Mouse (Mus musculus) v-Abl transformed pro-B cells (cell line): ENCODE measurements around the gene Ppp1r36.

ENCODE experiments used
- in situ Hi-C, 2 experiments: fragments of 400-800 bp; cut with MboI; formaldehyde crosslinking; loops; one replicate each; pipeline ENCODE4 v1.15.1; 2025; ENCODE audit not compliant: unreplicated experiment in 2 of 2

Ppp1r36 gene

DNA sequence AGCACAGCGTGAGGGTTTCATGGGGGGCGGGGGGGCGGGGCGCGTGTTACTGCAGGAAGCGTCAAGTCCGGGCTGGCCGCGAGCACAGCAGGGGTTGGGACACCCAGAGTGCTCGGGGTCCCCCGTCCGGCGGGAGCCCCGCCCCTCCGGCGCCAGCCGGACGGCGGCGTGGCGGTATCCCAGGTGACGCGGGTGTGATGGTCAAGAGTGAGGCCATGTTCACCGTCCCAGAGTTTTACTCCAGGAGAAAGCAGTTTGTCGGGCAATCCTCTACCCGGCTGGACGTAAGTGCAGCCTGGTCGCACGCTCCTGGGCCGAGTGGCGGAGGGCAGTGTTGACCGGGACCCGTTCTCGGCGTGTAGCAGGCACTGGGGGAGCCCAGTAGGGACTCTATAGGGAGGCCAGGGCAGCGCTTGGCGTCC is at the start of gene Ppp1r36:
Gene Ppp1r36, plus strand, starts transcription at position 106 of the 422 bp plus-strand sequence.
- in situ Hi-C loops = no loop called here

DNA sequence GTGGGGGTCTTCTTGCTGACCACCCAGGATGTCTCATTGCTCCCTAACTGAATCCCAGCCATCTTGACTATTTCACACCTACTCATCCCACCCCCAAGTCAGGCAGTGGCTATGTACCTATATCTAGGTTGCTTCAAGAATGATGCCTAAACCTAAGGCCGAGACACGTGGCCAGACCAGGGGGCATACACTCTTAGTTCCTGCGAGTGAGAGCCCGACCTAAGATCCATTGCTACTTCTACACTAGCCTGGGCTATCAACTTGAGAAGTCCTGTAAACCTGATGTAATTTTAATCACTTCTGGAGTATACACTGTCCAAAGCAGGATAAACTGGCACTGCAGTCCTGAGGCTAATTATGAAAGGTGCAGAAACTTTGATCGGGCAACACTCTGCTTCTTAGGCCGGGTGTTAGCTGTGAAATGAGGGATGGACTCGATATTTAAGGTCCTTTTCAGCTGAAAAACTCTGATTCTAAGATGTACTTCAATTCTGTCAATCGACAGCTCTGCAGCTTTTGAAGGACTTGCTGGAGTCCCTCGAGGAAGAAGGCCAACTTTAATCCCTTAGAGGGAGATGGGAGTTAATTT is 49.0 kb upstream of the Ppp1r36 start:
- in situ Hi-C loops = loop anchor here (10.0 to 25.0 kb wide), 5 partner anchors 594 to 1169 kb away; partner anchors contain the start of gene Max (in 1 of the 2)

DNA sequence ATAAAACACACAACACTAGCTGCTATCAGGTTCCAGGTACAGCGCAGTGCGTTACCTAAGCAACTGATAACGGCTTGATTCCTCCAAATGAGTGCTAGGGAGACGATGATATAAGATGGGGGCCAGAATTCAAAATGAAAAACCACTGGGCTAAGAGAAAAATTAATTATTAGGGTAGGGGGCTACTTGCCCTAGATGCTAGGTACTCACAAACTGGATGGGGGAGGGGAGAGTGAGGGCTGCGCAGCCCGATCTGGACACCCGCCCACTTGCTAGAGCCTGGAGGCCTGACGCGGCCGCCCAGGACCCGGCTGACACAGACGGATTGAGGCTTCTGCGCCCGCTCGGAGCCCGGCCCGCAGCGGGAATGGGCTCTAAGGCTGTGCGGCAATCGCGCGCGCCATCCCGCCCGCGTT is 48.5 kb upstream of the Ppp1r36 start:
- in situ Hi-C loops = loop anchor here (10.0 to 25.0 kb wide), 5 partner anchors 594 to 1169 kb away; partner anchors contain the start of gene Max (in 1 of the 2)

DNA sequence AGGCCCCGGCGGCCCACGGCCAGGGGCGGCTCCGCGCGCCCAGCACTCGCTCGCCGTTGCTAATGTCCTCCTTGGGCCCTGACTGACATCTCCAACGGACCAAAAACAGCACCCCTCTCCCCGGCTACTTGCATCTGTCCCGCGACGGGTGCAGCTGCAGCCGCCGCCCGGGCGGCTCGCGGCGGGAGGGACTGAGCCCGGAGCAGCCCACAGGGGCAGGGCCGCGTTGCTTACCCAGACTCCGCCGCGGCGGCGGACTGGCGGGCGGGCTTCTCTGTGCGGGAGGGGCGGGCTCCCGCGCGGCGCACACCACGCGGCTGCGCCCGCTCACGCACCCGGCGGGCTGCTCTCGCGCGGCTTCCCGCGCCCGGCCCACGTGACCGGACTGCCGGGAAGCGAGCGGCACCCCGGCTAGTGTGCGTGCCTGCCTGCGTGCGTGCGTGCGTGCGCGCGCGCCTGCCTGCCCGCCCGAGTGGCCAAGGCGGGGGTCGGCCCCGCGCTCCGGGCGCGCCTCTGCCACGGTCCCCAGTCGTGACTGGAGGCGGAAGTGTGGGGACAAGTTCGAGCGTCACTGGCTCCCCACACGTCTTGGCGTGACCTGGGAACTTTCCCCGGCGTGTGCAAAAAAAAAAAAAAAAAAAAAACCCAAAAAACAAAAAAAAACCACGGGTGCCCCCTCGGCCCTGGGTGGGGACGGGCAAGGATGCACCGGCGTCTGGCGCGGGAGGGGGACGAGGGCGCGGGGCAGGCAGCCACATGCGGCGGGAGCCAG is 47.9 kb upstream of the Ppp1r36 start, which contains the start of gene Zbtb25:
Gene Zbtb25, minus strand, starts transcription at position 397 of the 772 bp plus-strand sequence.
- in situ Hi-C loops = loop anchor here (10.0 to 25.0 kb wide), 5 partner anchors 593 to 1168 kb away; partner anchors contain the start of gene Max (in 1 of the 2)

DNA sequence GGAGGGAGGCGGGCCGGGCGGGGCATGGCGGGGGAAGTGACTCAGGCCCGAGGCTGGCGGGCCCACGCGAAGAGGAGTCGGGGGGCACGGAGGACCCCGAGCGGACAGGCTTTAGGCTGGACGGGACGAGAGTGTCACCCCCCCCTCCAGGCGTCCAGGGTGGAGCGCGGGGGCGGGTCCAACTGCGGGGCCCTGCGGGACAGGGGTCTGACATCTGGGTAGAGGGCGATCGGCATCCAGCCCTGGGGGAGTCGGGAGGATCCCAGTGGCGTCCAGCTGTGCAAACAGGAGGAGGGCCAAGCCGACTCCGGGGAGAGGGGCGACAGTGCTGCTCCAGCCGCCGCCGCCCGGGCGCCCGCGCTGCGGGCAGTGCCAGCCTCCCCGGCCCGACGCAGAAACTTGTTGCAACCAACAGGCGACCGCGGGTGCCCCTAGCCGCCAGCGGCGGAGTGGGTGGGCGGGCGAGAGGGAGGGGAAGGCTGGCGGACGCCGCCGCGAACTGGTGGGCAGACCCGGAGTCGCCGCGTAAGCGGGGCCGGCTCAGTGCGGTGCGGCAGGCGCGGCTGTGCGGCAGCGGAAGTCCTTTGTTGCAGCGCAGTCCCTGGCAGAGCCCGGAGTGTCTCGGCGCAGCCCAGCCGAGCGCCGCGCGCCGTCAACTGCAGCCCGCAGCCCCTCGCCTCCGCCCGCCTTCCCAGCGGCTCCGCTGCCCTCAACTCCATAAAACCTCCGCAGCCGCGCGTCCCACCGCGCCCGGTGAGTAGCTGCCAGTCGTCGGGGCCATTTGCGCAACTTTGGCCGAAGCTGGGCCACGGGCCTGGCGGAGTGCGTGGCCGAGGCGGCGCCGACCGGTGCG is 47.1 kb upstream of the Ppp1r36 start, which contains the start of gene Zbtb1:
Gene Zbtb1, plus strand, starts transcription at position 289 of the 853 bp plus-strand sequence.
- in situ Hi-C loops = loop anchor here (10.0 to 25.0 kb wide), 5 partner anchors 592 to 1167 kb away; partner anchors contain the start of gene Max (in 1 of the 2)

DNA sequence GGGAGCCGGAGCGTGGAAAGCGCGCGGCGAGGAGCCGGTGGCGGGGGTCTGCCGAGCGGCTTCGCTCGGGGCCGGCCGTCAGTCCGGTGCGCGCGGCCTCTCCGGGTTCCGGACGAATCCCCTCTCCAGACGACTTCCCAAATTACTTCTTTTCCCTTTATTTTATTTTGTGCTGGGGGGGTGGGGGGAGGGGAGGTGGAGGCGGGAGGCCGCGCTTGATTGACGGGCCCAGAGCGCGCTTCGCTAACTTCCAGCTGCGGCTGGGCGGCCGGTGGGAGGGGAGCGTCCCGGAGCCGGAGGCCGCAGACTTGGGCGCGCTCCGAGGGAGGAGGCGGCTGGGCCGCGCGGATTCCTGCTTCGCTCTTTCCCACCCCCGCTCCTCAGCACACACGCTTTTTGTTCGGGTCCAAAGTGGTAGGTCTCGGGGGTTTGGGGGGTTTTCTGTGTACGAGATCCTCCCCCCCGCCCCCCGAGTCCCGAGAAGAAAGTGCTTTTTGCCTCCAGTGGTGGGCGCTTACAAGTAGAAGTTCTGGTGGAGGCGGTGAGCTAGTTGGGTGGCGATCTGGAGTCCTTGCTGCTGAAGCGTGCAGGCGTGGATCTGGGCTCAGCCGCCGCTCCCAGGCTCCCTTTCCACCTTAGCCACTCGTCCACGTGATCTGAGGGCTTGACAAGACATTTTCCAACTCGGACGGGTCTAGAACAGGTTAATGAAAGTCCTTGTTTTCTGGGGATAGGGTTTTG is 46.3 kb upstream of the Ppp1r36 start:
- in situ Hi-C loops = loop anchor here (25.0 kb wide), 4 partner anchors 591 to 1166 kb away; partner anchors contain the start of gene Max (in 1 of the 2)

DNA sequence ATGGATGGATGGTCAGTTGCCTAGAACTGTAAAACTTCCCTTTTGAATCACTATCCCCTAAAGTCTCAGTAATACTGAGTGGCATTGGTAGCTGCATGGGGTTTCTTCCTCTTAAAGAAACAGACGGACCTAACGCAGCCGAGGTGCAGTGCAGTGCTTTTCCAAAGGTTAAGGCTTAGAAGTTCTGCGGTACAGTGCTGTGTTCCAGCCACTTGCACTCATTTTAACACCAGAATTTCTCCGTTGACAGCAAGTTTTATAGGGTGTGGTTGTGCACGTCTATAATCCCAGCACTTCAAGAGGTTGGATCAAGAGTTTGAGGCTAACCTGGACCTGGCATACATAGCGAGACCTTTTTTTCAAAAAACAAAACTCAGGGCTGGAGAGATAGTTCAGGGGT is 45.3 kb upstream of the Ppp1r36 start:
- in situ Hi-C loops = loop anchor here (25.0 kb wide), 4 partner anchors 590 to 1165 kb away; partner anchors contain the start of gene Max (in 1 of the 2)

DNA sequence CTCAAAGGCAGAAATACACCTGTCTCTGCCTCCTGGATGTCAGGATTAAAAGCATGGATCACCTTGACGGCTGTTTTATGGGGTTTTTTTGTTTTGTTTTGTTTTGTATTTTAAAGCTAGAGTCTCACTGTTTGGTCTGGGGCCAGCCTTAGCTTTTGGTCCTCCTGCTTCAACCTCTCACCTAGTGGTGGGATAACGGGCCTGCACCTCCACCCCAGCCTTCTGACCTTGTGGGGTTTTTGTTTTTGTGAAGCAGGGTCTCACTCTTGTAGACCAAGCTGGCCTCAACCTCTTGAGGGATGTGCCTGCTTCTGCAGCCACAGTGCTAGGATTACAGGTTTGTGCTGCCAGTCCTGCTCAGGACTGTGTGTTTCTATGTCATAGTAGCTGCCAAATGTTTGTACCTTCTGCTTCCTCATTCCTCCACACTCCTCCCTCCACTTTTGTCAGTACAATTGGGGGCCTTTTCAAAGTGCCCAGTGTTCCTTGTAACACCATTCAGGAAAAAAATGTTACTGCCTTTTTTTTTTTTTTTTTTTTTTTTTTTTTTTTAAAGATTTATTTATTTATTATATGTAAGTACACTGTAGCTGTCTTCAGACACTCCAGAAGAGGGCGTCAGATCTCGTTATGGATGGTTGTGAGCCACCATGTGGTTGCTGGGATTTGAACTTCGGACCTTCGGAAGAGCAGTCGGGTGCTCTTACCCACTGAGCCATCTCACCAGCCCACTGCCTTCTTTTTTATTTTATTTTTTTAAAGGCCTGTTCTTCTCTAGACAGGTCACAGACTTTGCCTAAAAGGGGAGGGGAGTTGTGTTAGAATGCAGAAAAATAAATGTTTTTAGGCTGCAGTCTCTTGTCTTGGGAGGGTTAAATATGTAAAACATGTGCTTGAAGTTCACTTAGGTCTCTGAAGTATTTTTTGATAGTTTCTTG is 44.2 kb upstream of the Ppp1r36 start:
- in situ Hi-C loops = loop anchor here (25.0 kb wide), 4 partner anchors 589 to 1164 kb away; partner anchors contain the start of gene Max (in 1 of the 2)

DNA sequence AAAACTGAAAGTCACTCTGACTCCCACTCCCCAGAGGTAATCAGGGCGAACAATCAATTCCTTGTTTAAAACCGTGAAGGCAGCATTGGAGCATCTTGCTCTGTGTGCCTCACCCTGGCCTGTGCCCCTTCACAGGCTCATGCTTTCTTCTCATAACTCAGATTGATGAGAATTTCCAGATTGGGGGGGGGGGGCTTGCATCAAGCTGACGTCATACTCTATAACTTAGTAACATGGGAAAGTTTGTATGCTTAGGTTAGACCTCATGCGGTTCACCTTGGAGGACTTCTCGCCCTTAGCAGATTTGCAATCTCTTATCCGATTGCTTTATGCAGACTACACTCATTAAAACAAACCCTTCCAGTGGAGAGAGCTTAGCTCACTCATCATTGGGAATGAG is 43.3 kb upstream of the Ppp1r36 start:
- in situ Hi-C loops = loop anchor here (25.0 kb wide), 4 partner anchors 588 to 1163 kb away; partner anchors contain the start of gene Max (in 1 of the 2)

DNA sequence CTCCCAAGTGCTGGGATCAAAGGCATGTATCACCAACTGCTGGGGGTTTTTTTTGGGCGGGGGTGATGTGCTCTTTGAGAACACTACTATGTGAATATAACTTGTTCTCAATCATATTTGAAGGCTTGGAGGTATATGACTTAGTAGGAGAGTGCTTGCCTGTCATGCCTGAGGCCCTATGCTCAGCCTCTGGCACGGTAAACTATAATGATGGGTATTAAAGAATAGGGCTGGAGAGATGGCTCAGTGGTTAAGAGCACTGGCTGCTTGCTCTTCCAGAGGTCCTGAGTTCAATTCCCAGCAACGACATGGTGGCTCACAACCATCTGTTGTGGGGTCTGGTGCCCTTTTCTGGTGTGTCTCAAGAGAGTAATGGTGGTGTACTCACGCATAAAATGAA is 42.4 kb upstream of the Ppp1r36 start:
- in situ Hi-C loops = loop anchor here (5.0 to 25.0 kb wide), 5 partner anchors 33 to 1162 kb away; partner anchors contain the start of gene Max (in 1 of the 2)

DNA sequence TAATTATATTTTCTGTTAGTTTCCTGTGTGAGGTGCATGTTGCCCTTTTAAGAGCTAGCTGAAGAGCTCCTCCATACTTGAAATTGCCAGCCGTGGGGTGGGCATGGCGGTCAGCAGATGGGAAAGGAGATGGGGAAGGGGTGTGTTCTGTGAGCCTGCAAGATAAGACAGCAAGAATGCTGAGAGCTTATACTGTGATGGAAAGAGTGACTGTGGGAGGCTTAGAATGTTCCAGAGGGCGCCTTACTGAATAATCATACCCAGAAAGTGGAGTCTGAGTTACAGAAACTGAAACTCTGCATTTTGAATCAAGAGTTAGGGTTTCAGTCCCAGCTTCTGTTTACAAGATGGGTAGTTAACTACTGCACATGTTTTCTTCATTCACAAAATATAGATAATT is 41.8 kb upstream of the Ppp1r36 start:
- in situ Hi-C loops = loop anchor here in 1 of 2 experiments (5.0 kb wide), 1 partner anchor 33 kb away; no protein-coding TSS in a partner anchor

DNA sequence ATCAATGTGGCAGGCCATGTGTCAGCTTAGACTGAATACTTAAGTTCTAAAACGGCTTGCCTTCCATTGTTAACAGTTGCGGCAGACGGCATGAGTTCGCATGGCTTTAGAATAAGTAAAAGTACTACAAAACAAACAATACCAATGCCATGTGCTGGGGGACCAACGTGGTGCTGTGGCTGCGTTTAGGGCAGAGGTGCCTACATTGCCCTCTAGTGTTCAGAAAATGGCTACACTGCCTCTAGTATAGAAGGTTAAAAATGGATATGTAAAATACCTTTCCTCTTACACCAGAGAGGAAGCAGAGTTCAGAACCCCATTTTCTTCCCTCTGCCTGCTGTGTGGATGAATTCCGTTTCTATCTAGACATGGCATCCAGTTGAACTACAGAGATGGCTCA is 40.7 kb upstream of the Ppp1r36 start:
- in situ Hi-C loops = loop anchor here in 1 of 2 experiments (5.0 kb wide), 1 partner anchor 34 kb away; no protein-coding TSS in a partner anchor

DNA sequence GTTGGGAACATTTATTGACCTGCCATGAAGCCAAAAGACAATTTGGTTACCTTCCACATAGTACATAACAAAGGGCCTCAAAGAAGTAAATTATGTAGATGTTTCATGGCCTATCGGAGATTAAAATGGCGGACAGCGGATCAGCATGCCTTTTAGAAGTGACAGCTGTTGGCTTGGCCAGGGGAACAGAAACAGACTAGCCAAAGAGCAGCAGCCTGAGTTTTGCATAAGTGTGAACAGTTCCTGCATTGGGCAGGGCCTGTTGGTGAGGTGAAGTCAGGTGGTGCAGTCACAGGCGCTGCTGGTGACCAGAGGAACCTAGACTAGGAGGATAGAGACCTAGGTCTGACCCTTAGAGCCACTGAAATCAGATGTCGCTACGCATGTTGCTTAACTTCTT is 40.3 kb upstream of the Ppp1r36 start:
- in situ Hi-C loops = loop anchor here in 1 of 2 experiments (5.0 kb wide), 1 partner anchor 35 kb away; no protein-coding TSS in a partner anchor

DNA sequence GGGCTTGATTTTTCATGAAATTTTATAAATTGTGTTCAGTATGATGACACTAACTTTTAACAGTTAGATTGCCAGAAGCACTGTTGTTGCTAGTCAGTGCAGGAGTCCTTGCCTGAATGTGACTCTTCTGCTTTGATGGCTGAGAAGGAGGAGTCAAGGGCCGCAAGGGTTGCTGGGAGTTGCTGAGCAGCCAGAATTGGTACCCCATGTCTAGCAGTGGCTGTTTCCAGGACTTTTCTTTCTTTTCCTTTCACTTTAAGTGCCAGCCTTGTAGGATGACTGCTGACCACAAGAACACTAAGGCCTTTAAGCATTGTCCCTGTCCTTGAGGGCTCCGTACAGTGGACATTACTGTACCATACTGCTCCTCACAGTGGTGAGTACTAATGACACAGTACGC is 39.6 kb upstream of the Ppp1r36 start:
- in situ Hi-C loops = loop anchor here in 1 of 2 experiments (5.0 kb wide), 1 partner anchor 35 kb away; no protein-coding TSS in a partner anchor

DNA sequence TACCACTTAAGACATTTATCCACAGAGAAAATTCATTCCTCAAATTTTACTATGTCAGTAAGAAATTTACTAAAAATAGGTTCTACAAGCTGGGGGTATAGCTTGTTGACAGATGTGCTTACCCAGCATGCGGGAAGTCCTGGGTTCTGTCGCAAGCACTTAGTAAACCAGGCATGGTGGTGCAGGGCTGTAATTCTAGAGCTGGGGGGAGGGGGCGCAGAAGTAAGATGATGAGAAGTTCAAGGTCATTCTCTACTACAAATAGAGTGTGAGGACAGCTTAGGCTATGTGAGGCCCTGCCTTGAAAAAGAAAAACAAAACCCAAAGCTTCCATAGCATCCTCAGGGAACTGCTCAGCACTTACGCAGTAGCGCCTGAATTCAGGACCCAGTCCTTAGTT is 38.8 kb upstream of the Ppp1r36 start:
- in situ Hi-C loops = loop anchor here in 1 of 2 experiments (5.0 kb wide), 1 partner anchor 36 kb away; no protein-coding TSS in a partner anchor

DNA sequence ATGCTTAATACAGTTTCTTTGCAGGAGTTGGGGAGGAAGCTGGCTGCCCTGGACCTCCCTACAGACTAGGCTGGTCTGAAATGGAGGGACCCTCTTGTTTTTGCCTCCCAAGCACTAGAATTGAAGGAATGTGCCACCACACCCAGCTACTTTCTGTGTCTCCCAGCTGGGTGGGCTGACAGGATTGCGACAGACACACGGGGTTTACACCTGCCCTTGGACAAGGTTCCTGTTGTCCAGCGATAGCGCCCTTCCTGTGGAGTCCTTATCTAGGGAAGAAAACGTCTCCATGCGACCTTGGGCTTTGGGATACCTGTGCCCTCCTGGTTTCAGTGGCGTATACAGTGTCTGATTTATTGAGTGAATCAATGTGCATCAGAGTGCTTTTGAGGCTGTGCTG is 37.2 kb upstream of the Ppp1r36 start:
- in situ Hi-C loops = no loop called here

DNA sequence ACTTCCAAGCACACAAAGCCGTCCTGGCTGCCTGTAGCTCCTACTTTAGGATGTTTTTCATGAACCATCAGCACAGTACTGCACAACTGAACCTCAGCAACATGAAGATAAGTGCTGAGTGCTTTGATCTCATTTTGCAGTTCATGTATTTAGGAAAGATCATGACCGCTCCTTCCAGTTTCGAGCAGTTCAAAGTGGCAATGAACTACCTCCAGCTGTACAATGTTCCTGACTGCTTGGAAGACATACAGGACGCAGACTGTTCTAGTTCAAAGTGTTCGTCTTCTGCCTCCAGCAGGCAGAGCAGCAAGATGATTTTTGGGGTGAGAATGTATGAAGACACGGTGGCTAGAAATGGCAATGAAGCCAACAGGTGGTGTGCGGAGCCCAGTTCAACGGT is 32.0 kb upstream of the Ppp1r36 start:
- in situ Hi-C loops = no loop called here

DNA sequence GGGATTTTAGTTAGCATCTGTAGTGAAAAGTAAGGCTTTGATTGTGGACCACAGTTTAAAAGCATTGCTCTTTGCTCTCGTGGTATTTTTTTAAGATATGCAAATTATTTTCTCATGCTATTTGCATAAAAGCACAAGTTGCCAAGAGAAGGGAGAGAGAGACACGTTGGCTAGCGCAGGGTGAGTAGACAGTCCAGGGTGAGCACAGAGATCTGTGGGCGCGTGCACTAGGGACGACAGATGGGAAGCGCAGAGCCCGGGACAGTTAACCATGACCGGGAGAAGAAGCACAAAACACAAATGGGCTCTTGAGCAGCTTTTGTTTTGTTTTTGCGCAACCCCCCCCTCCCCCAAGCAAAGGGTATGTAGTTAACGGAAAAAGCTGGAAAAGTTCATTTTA is 28.5 kb upstream of the Ppp1r36 start:
- in situ Hi-C loops = no loop called here
